Comparison of ENCODE assay signal across 14 mouse cellular contexts in genomic region chr6:58844188-58844822, GRCm38 (mm10). TPM values are rescaled to one million over a fixed set of nuclear protein-coding genes. Genes with fewer than 3 reads are reported as not detected.
DNase-seq lines count a peak whose midpoint lies in the region; ATAC-seq and TF ChIP-seq lines count a peak whose summit lies in the region.
"Had no signal": no experiment of that assay in that cellular context is flagged by ENCODE, and none has a peak within 500 bp of the region (broad histone marks: within the 10 kb centered on the region; RNA-seq: fewer than 3 reads in every experiment).

No protein-coding gene starts in this region.

- H3K36me3 ChIP-seq in stomach, postnatal 0 days (ENCODE audit: control insufficient read depth, insufficient read depth, low read length), result no peaks in the 10 kb centered on the region
- H3K36me3 ChIP-seq in kidney, embryonic 15.5 days, result no peaks in the 10 kb centered on the region
- H3K36me3 ChIP-seq: liver, embryonic 15.5 days; midbrain, embryonic 15.5 days had no signal

- no peak for TF ChIP-seq EP300 in stomach, postnatal 0 days (optimal IDR thresholded peaks at IDR 0.05)

- H3K4me2 ChIP-seq in stomach, postnatal 0 days (replicated peaks; ENCODE audit: low read depth), result no peak overlapping the region
- H3K4me2 ChIP-seq in kidney, embryonic 15.5 days, result no peak overlapping the region
- H3K4me2 ChIP-seq: liver, embryonic 15.5 days; midbrain, embryonic 15.5 days had no signal

- WGBS in stomach, postnatal 0 days, result 88% methylated on average over 8 of the region's 8 CpGs
- 60% methylated on average over 8 of the region's 8 CpGs for WGBS in cerebellum, adult 2 months
- 94% methylated on average over 8 of the region's 8 CpGs for WGBS in kidney, embryonic 15.5 days

- no peak for TF ChIP-seq CTCF in layer of hippocampus, adult 2 months (conservative IDR thresholded peaks at IDR 0.05)
- no peak for TF ChIP-seq CTCF in stomach, postnatal 0 days (IDR thresholded peaks at IDR 0.05; ENCODE audit: low read depth)
- TF ChIP-seq CTCF in cerebellum, adult 2 months (IDR thresholded peaks at IDR 0.05; ENCODE audit: borderline replicate concordance, insufficient read depth, low read depth, low read length), result no peak

- peak overlapping the region; percentile 43; the same call in 1 of the 2 replicates for H3K27ac ChIP-seq in layer of hippocampus, adult 2 months
- H3K27ac ChIP-seq in stomach, postnatal 0 days (replicated peaks), result no peak overlapping the region
- H3K27ac ChIP-seq in cerebellum, adult 2 months (ENCODE audit: insufficient read depth, low read length), result no peak overlapping the region
- no peak overlapping the region for H3K27ac ChIP-seq in kidney, embryonic 15.5 days
- H3K27ac ChIP-seq: liver, embryonic 15.5 days; midbrain, embryonic 15.5 days had no signal

- H3K9ac ChIP-seq in stomach, postnatal 0 days (ENCODE audit: low read length), result no peak overlapping the region
- H3K9ac ChIP-seq in kidney, embryonic 15.5 days, result no peak overlapping the region
- H3K9ac ChIP-seq: liver, embryonic 15.5 days; midbrain, embryonic 15.5 days had no signal

- no peak overlapping the region for H3K4me3 ChIP-seq in layer of hippocampus, adult 2 months
- H3K4me3 ChIP-seq in stomach, postnatal 0 days (ENCODE audit: low read depth, low read length), result no peak overlapping the region
- H3K4me3 ChIP-seq in cerebellum, adult 2 months (replicated peaks; ENCODE audit: insufficient read depth, low read depth, low read length), result no peak overlapping the region
- no peak overlapping the region for H3K4me3 ChIP-seq in kidney, embryonic 15.5 days (replicated peaks)
- H3K4me3 ChIP-seq: liver, embryonic 15.5 days; midbrain, embryonic 15.5 days had no signal

- TF ChIP-seq POLR2A in cerebellum, adult 2 months (IDR thresholded peaks at IDR 0.05; ENCODE audit: borderline replicate concordance, insufficient read depth, low read length), result no peak

- H3K27me3 ChIP-seq in stomach, postnatal 0 days (ENCODE audit: control insufficient read depth, insufficient read depth, low read length), result no peaks in the 10 kb centered on the region
- no peaks in the 10 kb centered on the region for H3K27me3 ChIP-seq in cerebellum, adult 2 months (ENCODE audit: control insufficient read depth, insufficient read depth, low read length)
- no peaks in the 10 kb centered on the region for H3K27me3 ChIP-seq in kidney, embryonic 15.5 days
- H3K27me3 ChIP-seq: liver, embryonic 15.5 days; midbrain, embryonic 15.5 days had no signal

- H3K4me1 ChIP-seq in stomach, postnatal 0 days (replicated peaks; ENCODE audit: control insufficient read depth, insufficient read depth), result no peaks in the 10 kb centered on the region
- H3K4me1 ChIP-seq in cerebellum, adult 2 months (ENCODE audit: control insufficient read depth, insufficient read depth, low read length), result peaks cover 15% of the 10 kb centered on the region
- H3K4me1 ChIP-seq in kidney, embryonic 15.5 days, result 0 out of 2 replicates have a peak, but pooled peaks cover 2% of the 10 kb centered on the region
- H3K4me1 ChIP-seq: liver, embryonic 15.5 days had no signal

- ATAC-seq in stomach, postnatal 0 days (ENCODE audit: low FRiP score, low TSS enrichment), result no peak
- no peak for ATAC-seq in kidney, embryonic 15.5 days (replicated peaks; ENCODE audit: low FRiP score)
- ATAC-seq: midbrain, embryonic 15.5 days had no signal

- DNase-seq in layer of hippocampus, adult 2 months (ENCODE audit: low spot score in 2 of 2), result peak; percentile 34 to 39
- no peak for DNase-seq in layer of hippocampus, adult 8-10 months (ENCODE audit: low spot score in 2 of 2)
- DNase-seq in CD4-positive helper T cell, adult 2 months (ENCODE audit: low read depth, low spot score), result peak; percentile 92
- DNase-seq in CD8-positive naive resting alpha-beta T cell, adult 2 months (ENCODE audit: low read depth in 2 of 2, low spot score in 2 of 2), result peak; percentile 82 to 88
- DNase-seq in stomach, postnatal 0 days (ENCODE audit: low spot score), result peak; percentile 6
- DNase-seq in cerebellum, adult 2 months, result no peak
- DNase-seq in adrenal gland, postnatal 10 days, result no peak
- DNase-seq: adrenal gland, postnatal 25 days; heart, adult 18-20 months; heart, postnatal 10 days; kidney, adult 18-20 months had no signal

- H3K9me3 ChIP-seq in stomach, postnatal 0 days (ENCODE audit: control insufficient read depth, low read length), result no peaks in the 10 kb centered on the region
- H3K9me3 ChIP-seq in kidney, embryonic 15.5 days (replicated peaks), result no peaks in the 10 kb centered on the region
- H3K9me3 ChIP-seq: liver, embryonic 15.5 days; midbrain, embryonic 15.5 days had no signal

RNA-seq across cellular contexts. Expression of gene Herc3, which starts 13.0 kb away (rescaled TPM):
- total RNA-seq in layer of hippocampus, adult 2 months (2021), result 100 to 1,000 TPM; 245 to 249 TPM
- 100 to 1,000 TPM; 136 to 227 (median 220) TPM for total RNA-seq in layer of hippocampus, adult 8-10 months (2022)
- 11.0 and 13.1 TPM in 2 replicates for polyA plus RNA-seq in stomach, postnatal 0 days (2015; fragmentation: Nextera tagmentation; extraction: Ambion mirVana)
- polyA plus RNA-seq in cerebellum, adult 2 months (2012; rRNA removed), result 113 and 133 TPM in 2 replicates
- polyA plus RNA-seq in kidney, embryonic 15.5 days (2015; fragmentation: Nextera tagmentation; extraction: Ambion mirVana), result 8.6 and 10.2 TPM in 2 replicates
- 10 to 100 TPM; 45.0 to 76.2 TPM for total RNA-seq in adrenal gland, postnatal 10 days (2021)

Comparison
In these comparisons a context has a peak if more than half of its experiments do, and no peak if none do; other contexts are left out.
1. DNase-seq: peak in layer of hippocampus, adult 2 months (2 of 2), CD4-positive helper T cell, adult 2 months (single experiment), CD8-positive naive resting alpha-beta T cell, adult 2 months (2 of 2) and stomach, postnatal 0 days (single experiment); none in layer of hippocampus, adult 8-10 months (0 of 2), cerebellum, adult 2 months (0 of 2) and adrenal gland, postnatal 10 days (single experiment).